Mouse (Mus musculus) spleen, embryonic (tissue): ENCODE measurements around the gene Bicd1.

ENCODE experiments used
- CTCF ChIA-PET: fragments of 350-600 bp; sonication (Branson Sonifier 250); formaldehyde crosslinking; loops from one replicate; lab custom pipeline; 2022; lab: Charles Lee

The Bicd1 gene

DNA sequence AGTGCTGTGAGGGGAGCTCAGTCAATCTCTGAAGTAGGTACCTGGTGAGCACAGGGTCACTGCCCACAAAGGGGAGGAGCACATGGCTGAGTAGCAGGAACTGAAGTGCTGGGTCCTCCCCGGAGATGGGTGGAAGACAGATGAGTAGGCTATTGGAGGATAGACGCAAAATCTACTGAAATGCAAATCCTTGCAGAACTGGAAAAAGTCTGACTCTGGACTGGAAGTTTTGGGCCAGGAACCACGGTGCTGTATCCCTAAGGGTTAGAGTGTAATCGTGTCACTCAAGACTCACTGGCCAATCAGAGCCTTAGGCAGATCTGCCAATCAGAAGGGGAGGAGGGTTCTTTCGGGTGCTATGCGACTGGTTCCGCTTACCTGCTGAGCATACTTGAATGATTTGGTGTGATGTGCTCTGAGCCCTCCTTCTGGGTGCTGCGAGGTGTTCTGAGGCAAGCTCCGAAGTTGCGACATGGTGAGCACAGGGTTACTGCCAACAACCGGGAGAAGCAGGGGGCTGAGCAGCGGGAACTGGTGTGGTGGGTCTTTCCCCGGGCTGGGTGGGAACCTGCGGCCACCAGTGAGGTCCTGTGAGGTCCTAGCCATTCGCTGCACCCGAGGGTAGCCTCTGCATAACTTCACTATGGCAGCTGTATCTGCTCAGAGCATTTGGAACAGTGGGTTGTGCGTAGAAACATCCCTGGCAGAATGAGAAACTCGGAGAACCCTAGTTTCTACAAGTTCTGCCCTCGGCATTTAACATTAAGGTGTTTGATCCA lies 157.2 kb downstream of the Bicd1 start:
- CTCF ChIA-PET = no interaction called here

DNA sequence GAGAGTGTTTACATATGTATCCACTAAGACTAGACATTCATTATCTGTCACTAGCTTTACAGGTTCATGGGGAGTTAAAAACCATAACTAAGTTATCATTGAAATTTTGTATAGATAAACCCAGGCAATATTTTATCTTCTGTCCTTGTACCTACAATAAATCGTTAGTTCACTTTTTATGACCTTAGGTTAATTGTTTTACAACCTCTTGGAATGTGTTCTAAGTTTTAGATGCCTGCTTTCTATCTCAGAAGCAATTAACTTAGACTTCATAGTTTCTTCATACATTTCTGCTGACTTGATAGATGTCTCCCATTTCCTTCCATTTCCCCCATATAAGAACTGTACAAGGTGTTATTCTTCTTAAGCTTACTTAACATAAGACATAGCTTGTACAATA lies 158.5 kb downstream of the Bicd1 start:
- CTCF ChIA-PET = no interaction called here

DNA sequence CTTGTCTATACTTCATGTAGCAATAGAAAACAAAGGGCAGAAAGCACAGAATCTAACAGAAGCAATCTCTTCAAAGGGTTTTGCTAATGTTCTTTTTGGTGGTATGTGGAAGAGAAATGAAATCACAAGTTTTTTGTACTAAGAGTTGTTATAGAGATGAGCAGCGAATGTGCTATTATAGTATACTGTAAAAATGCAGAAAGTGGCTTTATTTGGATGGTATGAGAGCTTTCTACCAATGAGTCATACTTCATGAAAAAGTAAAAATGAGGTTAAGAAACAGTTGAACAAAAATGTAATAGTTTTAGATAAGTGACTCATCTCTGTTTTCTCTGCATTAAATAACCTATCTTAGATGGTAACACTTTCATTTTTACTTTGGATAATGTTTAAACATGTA lies 165.6 kb downstream of the Bicd1 start:
- CTCF ChIA-PET = no interaction called here

DNA sequence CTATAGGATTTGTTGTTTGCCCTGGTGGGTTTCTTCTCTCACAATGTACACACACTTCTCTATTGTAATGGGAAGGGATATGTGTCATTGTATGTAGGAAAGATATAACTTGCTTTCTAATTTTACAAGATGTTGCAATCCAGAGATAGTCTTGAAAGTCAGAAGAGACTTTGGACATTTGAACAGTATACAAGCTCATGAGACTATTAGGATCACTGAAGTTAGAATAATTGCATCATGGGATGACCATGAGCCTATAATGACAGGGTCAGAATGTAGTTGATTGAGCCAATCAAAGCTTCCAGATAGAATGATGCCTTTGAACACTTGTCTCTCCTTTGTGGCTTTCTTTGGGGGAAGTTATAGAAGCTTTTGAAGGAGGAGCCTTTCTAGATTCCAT lies 171.4 kb downstream of the Bicd1 start:
- CTCF ChIA-PET = no interaction called here

DNA sequence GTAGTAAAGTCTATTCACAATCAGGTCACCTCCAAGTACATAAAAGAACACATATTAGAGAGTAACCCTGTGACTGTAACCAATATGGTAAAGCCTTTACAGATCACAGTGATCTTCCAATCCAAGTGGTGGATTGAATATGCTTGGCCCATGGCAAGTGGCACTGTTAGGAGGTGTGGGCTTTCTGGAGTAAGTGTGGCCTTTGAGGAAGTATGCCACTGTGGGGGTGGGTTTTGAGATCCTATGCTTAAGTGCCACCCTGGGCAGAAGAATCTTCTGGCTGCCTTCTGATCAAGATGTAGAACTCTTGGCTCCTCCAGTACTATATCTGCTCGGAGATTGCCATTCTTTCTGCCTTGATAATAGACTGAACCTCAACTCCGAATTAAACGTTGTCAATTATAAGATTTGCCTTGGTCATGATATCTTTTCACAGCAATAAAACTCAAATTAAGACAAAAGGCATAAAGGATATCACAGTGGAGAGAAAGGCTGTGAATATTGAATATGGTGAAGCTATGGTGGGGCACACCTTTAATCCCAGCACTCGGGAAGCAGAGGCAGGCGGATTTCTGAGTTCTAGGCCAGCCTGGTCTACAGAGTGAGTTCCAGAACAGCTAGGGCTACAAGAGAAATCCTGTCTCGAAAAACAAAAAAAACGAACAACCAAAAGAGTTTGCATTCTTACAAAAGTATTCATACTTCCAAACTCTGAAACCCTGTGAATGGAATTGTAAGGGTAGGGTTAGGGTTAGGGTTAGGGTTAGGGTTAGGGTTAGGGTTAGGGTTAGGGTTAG lies 177.2 kb downstream of the Bicd1 start:
- CTCF ChIA-PET = no interaction called here
